Mouse (Mus musculus) embryonic fibroblast, embryonic 13.5 days (primary cell): ENCODE measurements at regions not wholly inside any gene's neighbourhood (a gene's known extent, or its start where the extent isn't known, plus 50 kb on each side); places are given as distances from the start of the nearest gene placed in this dataset.

Source experiments
- CTCF ChIP-seq: IDR thresholded peaks from 2 replicates; pipeline ENCODE4 v1.5.1; 2011; ENCODE audit warnings: mild to moderate bottlenecking, control low read depth, low read length, moderate library complexity, borderline replicate concordance; ENCODE audit not compliant: insufficient read depth
- POLR2A ChIP-seq: IDR thresholded peaks from 2 replicates; pipeline ENCODE4 v1.6.1; 2011; ENCODE audit warnings: low read depth, mild to moderate bottlenecking, control low read depth, low read length, moderate library complexity

DNA sequence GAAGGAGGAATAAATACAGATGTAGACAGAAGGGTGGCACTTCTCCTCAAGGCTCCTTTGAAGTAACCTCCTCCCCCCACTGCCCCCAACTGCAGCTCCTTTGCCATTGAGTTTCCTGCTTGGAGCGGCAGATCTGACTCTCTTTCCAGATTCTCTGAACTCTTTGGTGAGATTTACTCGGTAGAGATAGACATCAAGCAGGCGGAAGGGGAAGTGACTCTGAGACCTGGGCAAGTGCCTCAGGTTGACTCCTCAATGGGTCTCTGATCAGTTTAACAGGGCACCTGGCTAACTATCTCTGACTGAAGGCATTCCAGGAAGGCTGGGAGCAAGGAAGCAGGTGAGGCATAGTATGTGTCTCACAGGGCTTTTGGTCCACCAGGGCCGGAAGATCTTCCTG lies 73.6 kb upstream of the Pmepa1 start:
- TF ChIP-seq CTCF (no peak), POLR2A (no peak)
